Mouse (Mus musculus) cortical plate, adult 2 months (tissue): Measurements from ENCODE around the gene Nav1. TPM values are rescaled to one million over a fixed set of nuclear protein-coding genes. Genes with fewer than 3 reads are reported as not detected.
A peak's percentile ranks its signal among the peaks of the same experiment; 100 is the strongest.

ENCODE experiments used
- H3K27ac ChIP-seq: fragments of 200-500 bp; 2 replicates; pipeline ENCODE4 v1.5.1; 2012; ENCODE audit warnings: low read length, control low read depth, inconsistent platforms; ENCODE audit not compliant: insufficient read depth
- H3K4me1 ChIP-seq: fragments of 200-500 bp; 2 replicates; pipeline ENCODE4 v1.6.1; 2011; ENCODE audit warnings: low read length; ENCODE audit not compliant: control insufficient read depth, insufficient read depth
- H3K4me3 ChIP-seq: fragments of 200-500 bp; 2 replicates; pipeline ENCODE4 v1.5.1; 2011; ENCODE audit warnings: mild to moderate bottlenecking, low read length, control low read depth; ENCODE audit not compliant: insufficient read depth
- CTCF ChIP-seq: fragments of 200-500 bp; IDR thresholded peaks from 2 replicates; pipeline ENCODE4 v1.5.1; 2011; ENCODE audit warnings: mild to moderate bottlenecking, control low read depth, low read length; ENCODE audit not compliant: insufficient read depth; ENCODE audit errors: extremely low read depth
- POLR2A ChIP-seq: fragments of 200-500 bp; IDR thresholded peaks from 2 replicates; pipeline ENCODE4 v1.6.1; 2011; ENCODE audit warnings: mild to moderate bottlenecking, low read length, control low read depth; ENCODE audit not compliant: insufficient read depth; ENCODE audit errors: extremely low read depth
- polyA plus RNA-seq: library from polyadenylated mRNA; depleted of rRNA; stranded (reverse); fragments of >200 nt; gene quantifications from 2 replicates; pipeline ENCODE4 v1.2.3, GENCODE M21; 2012

Nav1 gene
- polyA plus RNA-seq, 1 experiment = 35.8 TPM

GRCm38 (mm10) chr1:135562115-135562514, 45.0 kb downstream of the Nav1 start:
- Histone ChIP-seq H3K27ac (no peak overlapping the region), H3K4me1 (peaks cover 24% of the 10 kb centered on the region), H3K4me3 (no peak overlapping the region)
- no peak for TF ChIP-seq CTCF
- TF ChIP-seq POLR2A = no peak

- Histone ChIP-seq H3K4me1 (peaks cover 26% of the 10 kb centered on the region), H3K4me3 (no peak overlapping the region), H3K27ac (no peak overlapping the region)
- TF ChIP-seq CTCF (no peak), POLR2A (no peak)
Observed at GRCm38 (mm10) chr1:135561282-135561681, 45.8 kb downstream of the Nav1 start.

- TF ChIP-seq CTCF = no peak
- no peak for TF ChIP-seq POLR2A
- peaks cover 24% of the 10 kb centered on the region for H3K4me1 ChIP-seq
- no peak overlapping the region for H3K27ac ChIP-seq
- no peak overlapping the region for H3K4me3 ChIP-seq
Observed at GRCm38 (mm10) chr1:135557976-135558375, 49.1 kb downstream of the Nav1 start.

- no peak overlapping the region for H3K4me3 ChIP-seq
- no peak for TF ChIP-seq CTCF
- no peak for TF ChIP-seq POLR2A
- H3K27ac ChIP-seq = no peak overlapping the region
- H3K4me1 ChIP-seq = peaks cover 19% of the 10 kb centered on the region
Observed at GRCm38 (mm10) chr1:135555885-135556284, 51.2 kb downstream of the Nav1 start.

- no peak for TF ChIP-seq CTCF
- TF ChIP-seq POLR2A = no peak
- Histone ChIP-seq H3K27ac (no peak overlapping the region), H3K4me1 (peaks cover 15% of the 10 kb centered on the region), H3K4me3 (no peak overlapping the region)
Observed at GRCm38 (mm10) chr1:135554632-135555260, 52.3 kb downstream of the Nav1 start.

GRCm38 (mm10) chr1:135553615-135554014, 53.5 kb downstream of the Nav1 start:
- H3K4me1 ChIP-seq = peaks cover 18% of the 10 kb centered on the region
- no peak overlapping the region for H3K27ac ChIP-seq
- H3K4me3 ChIP-seq = no peak overlapping the region
- TF ChIP-seq CTCF (no peak), POLR2A (no peak)

GRCm38 (mm10) chr1:135553154-135553553, 53.9 kb downstream of the Nav1 start:
- H3K4me1 ChIP-seq = peaks cover 18% of the 10 kb centered on the region
- TF ChIP-seq POLR2A (no peak), CTCF (no peak)
- H3K27ac ChIP-seq = no peak overlapping the region
- no peak overlapping the region for H3K4me3 ChIP-seq

GRCm38 (mm10) chr1:135550886-135551285, 56.2 kb downstream of the Nav1 start:
- H3K4me3 ChIP-seq = no peak overlapping the region
- H3K27ac ChIP-seq = no peak overlapping the region
- TF ChIP-seq POLR2A (no peak), CTCF (no peak)
- H3K4me1 ChIP-seq = peaks cover 19% of the 10 kb centered on the region

GRCm38 (mm10) chr1:135548750-135549149, 58.3 kb downstream of the Nav1 start:
- no peak for TF ChIP-seq CTCF
- TF ChIP-seq POLR2A = no peak
- Histone ChIP-seq H3K4me3 (no peak overlapping the region), H3K27ac (peak overlapping the region; percentile 33; the same call in 1 of the 2 replicates), H3K4me1 (peaks cover 11% of the 10 kb centered on the region)

- Histone ChIP-seq H3K4me3 (no peak overlapping the region), H3K27ac (no peak overlapping the region), H3K4me1 (peaks cover 9% of the 10 kb centered on the region; the same call in 1 of the 2 replicates)
- TF ChIP-seq CTCF = no peak
- TF ChIP-seq POLR2A = no peak
Observed at GRCm38 (mm10) chr1:135546099-135546498, 61.0 kb downstream of the Nav1 start.
